Mouse (Mus musculus) frontal cortex, postnatal 14 days (tissue): ENCODE data around the gene Kif1b.
A peak's percentile ranks its signal among the peaks of the same experiment; 100 is the strongest.

Source experiments
- DNase-seq, 2 experiments: peaks; one replicate each; pipeline ENCODE4 v3.0.0; 2022; ENCODE audit warnings: low spot score in 2 of 2

Kif1b gene

DNA sequence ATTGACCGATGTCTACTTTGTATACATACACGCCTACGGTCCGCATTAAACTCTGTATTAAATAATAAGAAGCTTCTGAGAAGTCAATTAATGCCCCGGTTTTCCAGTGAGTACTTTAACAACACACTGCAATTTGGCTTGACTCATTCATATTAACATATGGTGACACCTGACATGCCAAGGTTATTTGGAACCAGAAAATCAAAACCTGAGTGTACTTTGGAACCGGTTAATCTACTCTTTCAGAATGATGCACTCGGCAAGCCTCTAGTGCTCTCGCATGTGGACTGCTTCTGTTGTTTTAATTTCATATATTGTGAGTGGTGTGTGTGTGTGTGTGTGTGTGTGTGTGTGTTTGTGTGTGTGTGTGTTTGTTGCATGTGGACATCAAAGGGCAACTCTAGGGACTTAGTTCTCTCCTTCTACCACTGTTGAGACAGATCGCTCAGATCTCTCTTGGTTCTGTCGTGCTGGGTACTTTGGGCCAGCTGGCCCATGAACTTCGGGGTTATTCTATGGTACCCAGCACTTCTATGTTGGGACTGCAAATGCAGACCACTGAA, 6.9 kb upstream of the Kif1b start:
- no peak for DNase-seq

DNA sequence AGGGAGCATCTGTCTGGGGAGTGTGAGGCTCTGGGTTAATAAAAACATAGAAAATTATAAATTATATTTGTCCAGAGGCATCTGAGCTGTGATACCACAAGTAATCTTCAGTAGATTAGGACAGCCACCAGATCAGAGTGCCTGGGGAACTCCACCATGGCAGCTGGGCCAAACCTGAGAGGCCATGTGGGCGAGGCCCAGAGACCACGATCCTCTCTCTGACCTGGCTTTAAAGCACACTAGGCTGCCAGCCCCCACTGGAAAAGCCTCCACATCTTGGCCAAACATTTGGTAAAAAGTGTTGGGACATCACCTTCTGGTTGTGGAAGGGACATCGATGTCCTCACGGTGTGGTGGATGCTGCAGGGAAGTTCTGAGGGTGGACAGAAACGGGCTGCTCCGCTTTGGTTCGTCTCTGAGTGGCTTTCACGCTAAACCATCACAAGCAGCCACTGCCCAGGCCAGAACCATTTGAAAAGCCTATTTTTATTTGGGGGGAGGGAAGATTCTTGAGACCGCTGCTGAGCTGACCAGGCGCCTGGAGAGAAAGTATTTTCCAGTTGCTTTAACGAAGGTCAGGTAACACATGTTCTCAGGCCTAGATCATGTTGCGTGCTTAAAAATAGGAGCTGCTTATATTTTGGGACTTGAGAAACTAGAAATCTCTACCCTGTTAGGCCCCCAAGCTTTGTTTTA, 6.2 kb upstream of the Kif1b start:
- DNase-seq: no peak

DNA sequence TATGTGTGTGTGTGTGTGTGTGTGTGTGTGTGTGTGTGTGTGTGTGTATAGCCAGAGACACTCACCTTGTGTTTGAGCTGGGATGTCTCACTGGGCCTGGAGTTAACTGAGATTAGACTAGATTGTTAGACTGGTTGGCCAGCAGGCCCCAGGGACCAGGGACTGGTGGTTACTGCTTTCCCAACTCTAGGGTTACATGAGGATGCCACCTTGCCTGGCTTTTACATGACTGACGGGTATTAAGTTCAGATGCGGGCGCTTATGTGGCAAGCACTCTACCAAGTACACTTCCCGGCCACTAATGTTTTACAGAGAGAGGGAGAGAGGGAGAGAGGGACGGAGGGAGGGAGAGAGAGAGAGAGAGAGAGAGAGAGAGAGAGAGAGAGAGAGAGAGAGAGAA, 4.5 kb upstream of the Kif1b start:
- no peak for DNase-seq

DNA sequence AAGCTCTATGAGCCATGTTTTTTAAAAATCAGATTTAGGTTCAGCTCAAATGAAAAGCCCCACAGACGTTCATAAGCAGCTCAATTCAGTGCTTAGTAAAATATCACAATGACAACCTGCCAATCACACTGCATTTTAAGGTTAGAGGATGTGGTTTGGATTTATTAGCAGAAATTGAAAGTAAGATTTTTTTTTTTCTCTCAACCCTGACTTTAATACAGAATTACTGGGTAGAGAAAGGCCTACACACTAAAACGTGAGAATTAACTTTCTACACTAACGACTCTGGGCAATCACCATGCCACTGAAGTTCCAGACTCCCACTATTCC, 963 bp upstream of the Kif1b start:
- DNase-seq: no peak

DNA sequence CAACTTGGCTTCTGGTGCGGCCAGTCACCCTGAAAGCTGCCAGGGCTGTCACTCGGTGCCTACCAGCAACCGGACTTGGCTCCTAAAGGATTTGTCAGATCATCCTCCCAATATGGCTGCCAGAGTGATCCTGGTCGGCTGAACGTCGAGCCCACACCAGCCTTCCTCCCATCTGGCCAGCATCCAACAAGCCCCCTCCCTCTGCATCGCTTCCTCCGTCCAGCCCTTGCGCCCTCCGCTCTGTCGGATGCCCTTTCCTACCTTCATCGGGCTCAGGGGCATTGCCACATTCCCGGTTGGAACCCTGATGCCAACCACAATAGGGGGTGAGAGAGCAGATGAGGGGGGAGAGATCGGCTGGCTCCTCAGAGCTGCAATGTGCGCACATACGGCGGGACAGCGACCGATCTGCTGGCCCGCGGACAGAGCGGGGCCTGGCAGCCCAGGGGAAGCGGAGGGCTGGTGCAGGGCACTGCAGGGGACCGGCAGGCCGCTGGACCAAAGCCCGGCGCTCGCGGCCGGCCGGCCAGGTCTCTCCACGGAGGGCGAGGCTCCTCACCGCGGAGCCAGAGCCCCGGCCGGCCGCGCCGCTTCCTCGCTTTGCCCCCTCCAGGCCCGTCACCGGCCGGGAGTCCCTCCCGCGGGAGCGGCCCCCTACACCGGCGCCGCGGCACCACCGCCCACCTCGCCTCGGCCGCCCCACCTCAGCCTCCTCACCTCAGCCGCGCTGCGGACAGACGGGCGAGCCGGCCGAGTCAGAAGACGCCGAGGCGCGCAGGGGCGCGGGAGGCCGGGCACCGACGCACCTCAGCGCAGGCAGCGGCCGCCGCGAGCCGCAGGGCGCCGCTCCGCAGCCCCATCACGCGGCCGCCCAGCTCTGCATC, 539 bp downstream of the Kif1b start:
- DNase-seq: peak; percentile 60 to 66

DNA sequence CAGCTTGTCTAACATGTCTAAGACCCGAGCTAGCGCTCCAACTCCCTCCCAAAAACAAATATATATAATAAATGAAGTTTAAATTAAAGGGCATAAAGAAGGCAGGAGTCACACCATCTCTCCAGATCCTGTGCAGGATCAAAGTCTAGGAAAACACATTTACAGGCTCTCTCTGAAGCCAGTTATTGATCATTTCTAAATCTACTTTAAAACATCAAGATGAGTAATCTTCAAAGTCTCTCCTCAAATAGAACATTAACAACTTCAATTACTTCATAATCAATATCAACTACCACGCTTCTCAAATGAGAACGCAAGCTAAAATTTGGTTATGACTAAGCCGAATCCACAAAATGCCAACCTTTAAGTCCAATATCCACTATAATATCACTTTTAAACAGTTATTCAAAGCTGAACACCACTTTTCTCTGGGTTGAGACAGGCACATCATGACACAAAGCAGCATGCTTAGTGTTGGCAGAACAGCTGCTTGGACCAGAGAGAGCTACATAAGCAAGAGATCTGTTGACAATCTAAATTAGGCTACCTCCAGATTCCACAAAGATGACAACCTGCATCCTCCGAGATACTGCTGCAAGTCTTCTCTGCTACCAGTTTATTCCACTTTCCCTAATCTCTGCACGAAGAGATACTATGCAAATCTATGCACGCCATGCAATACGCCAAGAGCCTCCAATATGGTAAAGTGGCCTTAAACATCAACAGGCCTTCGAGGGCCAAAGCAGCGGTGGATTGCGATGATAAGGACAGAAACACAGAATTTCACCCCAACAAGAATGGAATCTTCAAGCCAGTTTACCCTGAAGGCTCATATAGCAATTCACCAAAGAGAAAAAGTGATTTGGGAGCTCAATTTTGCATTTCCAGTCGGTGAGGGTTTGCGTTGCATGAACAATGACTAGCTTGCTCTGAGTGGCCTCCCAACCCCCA, 1.5 kb downstream of the Kif1b start:
- DNase-seq: no peak

DNA sequence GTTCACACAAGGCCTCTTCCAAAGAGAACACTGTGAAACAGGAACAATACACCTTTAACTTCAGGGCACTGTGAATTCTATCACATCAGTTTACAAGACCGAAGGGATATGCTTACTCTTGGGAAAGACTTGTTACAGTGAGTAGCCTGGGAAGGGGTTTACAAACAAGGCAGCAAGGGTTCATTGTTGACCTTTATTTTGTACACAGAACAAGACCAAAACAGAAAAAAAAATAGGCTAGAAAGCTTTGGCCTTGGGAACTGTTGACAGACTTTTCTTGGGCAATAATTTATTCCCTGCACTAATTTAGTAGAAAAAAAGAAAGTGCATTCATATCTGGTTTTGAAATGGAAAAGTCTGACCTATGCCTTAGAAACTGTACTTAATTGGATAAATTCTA, 3.0 kb downstream of the Kif1b start:
- no peak for DNase-seq

DNA sequence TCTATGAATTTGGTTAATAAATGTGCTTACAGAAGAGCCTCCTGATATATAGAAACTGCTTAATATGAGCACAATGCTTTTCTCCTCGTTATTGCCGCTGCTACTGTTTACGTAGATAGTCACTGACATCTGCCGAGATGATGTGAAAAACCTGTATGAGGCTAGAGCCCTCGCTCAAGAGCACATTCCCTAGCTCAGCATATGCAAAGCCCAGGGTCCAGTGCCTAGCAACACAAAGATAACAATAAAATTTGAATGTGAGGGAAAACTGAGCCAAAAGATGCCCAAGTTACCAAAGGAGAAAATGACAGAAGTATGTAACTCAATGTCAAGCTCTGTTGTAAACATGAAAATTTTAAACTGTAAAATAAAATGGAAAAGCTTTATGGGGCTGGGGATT, 4.0 kb downstream of the Kif1b start:
- DNase-seq: no peak

DNA sequence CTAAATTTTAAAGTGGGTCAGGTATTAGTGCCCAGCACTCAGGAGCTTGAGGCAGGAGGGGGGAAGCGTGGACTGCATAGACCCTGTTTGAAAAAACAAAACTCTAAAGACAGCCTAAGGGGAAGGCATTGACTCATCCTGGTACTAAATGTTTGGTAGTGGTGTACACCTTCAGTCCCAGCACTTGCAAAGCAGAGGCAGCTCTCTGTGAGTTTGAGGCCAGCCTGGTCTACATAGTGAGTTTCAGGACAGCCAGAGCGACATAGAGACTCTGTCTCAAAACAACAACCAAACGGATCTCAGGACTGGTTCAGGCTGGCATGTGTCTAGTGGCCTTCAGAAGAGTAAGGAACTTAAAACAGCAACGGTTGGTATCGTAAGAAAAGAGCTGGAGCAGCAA, 4.7 kb downstream of the Kif1b start:
- no peak for DNase-seq

DNA sequence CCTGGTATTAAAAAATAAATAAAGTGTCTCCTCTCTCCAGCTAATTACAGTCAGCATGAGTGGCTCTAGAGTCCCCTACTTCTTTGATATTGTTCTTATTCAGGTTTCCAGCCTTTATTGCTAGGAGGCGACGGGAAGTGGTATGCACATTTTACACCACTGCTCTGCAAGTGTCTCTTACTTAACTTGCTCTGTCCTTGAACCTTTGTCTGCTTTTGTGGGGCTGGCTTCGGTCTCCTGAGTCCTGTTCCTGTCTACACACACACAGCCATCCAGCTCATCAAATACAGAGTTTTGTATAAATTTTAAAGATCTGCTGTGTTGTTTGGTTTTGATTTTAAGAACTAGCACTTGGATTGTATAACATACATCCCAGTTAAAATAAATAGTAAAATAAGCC, 5.4 kb downstream of the Kif1b start:
- DNase-seq: no peak

DNA sequence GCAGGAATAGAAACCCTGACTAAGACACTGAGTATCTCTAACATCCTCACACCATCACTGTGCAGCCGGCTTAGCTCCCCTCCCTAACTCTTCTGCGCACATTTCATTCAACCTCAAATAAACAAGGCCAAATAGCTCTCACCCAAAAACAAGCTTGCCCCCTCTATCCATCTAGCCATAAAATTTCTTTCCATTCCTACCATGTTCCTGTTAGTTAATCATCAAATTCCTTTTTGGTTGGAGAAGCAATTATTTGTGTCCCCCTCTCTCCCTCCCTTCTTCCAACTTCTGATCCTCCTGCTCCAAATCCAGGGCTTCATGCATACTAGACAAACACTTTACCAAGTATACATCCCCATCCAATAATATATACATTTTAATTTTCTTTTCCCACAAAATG, 11.0 kb downstream of the Kif1b start:
- DNase-seq: no peak

DNA sequence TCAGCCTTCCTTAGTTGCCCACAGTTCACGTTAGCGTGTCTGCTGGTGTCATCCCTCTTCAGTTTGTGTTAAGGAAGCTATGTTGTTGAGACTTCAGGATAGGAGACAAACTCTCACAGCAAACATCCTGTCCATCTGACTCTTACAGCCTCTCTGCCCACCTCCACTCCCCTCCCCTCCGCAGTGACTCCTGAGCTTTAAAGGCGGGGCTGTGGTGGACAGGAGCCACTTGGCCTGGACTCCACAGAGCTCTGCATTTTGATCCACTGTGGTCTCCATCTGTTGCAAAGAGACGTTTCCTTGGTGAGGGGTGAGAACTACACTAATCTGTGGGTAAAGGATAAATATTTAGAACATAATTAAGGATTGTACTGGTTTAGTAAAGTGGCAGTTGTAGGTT, 14.5 kb downstream of the Kif1b start:
- no peak for DNase-seq

DNA sequence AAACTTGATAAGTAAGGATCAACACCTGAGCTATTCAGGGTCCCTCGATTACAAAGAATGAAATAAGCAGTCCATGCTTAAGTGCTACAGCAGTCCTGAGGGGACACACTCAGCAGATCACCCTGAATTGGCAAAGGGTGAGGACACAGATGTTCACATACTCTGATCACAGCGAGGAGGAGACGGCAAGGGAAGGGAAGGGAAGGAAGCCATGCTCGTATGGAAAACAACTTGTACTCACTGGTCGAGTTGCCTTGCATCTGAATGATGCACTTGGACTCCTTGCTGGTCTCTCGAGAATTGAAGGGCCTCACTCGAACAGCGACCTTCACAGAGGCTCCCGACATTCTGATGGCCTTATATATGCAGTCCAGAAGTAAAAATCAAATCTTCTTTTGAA, 16.4 kb downstream of the Kif1b start:
- DNase-seq: no peak

DNA sequence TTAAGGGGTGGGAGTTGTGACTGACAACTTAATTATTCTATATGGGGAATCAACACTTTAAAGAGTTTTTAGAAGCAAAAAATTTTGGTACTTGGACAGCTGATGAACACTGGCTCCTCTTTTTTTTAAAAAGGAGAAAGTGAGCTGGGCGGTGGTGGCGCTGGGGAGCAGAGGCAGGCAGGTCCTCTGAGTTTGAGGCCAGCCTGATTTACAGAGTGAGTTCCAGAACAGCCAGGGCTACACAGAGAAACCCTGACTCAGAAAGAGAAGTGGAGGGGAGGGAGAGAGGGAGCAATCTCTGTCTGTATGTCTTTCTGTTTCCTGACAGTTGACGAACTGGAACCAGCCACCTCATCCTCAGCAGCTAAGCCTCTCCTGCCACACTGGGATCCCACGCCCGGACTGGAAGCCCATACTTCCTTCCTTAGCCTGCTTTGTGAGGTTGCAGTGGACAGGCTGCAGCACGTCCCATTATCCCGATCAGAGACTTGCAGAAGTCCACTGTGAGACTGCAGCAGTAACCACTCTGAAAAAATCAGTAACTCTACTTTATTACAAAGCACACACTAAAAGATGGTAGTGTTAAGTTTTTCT, 17.2 kb downstream of the Kif1b start:
- no peak for DNase-seq

DNA sequence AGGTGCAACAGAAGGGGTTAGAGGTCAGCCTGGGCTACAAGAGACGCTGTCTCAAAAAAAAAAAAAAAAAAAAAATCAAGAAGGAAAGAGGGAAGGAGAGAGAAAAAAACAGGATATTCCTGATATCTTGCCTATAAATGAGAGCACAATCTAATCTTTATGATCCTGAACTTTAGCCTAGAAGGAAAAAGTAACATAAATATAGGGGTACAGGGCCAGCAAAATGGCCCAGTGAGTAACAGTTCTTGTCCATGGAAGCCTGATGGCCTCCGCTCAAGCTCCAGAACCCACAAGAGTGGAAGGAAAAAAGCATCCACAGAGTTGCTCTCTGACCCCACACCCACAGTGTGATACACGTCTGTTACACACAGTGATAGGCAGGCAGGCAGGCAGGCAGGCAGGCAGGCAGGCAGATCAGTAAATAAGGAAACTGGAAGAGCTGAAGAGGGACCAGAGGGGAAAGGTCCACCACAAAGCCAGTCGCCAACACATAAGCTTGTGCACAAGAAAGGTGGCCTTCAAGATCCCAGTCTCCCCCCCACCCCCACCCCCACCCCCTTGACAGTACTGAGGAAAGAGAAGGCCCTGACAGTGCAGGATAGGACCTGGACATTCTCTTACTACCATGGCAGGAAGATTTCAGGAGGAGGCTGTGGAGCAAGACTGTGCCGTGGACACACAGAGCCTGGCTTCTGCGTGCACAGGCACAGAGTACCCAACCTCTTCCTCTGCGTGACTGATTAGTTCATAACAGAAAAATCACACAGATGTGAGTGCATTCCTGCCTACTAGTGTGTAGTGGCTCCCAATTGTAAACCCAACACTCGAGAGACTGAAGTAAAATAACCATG, 21.0 kb downstream of the Kif1b start:
- DNase-seq: no peak

DNA sequence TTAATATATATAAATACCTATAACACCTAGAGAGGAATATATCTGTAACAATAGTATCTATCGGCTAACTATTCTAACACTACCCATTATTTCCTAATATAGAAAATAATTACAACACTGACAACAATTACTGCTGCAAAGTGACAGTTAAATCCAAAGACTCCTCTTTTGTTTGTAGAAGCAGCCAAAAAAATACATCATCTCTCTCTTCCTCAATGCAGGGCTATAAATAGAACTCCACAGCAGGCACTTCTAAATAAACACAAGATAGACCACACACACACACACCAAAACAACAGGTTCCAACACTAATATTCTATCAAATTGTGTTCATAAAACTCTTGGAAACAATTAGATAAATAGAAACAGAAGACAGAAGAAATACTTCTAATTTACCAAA, 21.8 kb downstream of the Kif1b start:
- DNase-seq: no peak

DNA sequence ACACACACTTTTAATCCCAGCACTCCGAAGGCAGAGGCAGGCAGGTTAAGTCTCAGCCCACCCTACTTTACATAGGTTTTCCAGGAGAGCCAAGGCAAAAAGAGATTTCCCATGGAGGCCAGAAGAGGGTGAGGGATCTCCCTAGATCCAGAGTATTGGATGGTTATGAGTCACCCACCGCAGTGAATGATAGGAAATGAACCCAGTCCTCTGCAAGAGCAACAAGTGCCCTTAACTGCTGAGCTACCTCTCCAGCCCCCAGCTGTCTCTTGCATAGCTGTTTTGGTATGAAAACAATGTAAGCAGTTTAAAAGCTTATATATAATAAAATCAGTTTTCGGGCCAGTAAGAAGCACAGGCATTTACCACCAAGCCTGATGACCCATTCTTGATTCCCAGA, 24.5 kb downstream of the Kif1b start:
- DNase-seq: no peak

DNA sequence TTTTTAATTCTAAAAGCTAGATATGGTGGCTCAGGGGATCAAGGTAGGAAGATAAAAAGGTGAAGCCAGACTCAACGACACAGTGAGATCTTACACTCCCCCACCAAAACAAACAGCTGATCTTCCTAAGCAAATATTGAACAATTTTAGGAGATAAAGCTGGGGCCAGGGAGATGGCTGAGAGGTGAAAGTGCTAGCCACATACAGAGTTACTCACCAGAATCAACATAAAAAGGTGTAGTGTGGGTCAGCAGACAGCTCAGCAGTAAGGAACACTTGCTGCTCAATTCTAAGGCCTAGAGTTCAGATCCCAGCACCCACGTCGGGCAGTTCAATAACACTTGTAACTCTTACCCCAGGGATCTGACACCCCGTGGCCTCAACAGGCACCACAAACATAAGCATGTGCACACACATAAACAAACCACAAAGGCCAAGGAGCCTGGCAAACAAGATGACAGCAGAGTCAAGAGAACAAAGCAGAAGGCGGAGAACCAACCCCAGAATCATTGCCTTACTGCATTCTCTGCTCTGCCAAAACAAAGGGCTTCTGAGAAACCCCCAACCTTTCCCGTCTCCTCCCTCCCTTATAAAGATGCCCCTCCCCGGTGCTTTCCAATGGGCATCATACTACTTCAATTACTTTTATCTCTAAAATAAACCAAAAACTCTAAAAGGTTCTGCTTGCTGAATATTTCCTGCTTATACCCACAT, 25.3 kb downstream of the Kif1b start:
- DNase-seq: no peak

DNA sequence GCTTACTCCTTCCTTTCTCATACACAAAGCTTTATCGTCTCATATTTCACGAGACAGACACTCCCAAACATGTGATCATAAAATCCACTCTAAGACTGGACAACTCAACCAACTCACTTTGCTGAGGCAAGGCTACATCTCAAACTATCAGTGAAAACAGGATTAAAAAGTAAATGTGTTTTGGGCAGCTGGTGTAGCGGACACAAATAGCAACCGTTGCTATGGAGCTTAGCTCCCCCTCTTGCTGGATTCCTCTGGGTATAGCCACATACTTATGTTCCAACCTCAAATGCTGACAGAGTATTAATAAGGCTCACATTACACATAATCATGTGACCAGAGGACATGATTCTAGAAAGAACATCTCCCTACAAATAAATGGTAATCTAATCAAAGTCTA, 29.9 kb downstream of the Kif1b start:
- no peak for DNase-seq

DNA sequence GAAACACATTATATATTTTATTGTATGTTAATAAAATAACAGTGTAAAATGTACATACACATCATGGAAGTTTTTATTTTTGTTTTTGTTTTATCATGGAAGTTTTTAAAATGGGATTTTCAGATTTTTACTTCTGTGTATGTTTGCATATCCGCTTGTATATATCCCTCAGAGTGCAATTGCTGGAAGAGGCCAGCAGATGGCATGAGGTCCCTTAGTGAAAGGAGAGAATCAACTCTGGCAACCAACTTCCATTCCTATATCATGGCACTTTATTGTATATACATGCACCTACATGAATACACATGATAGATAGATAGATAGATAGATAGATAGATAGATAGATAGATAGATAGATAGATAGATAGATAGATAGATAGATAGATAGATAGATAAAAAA, 34.4 kb downstream of the Kif1b start:
- DNase-seq: no peak
